Mouse (Mus musculus) c-Kit-negative CD71-positive TER-119-positive erythroid progenitor cells, embryonic 14.5 days (primary cell): Measurements from ENCODE around the gene Slc7a11.

ENCODE experiments used
- DNase-seq: peaks from one replicate; pipeline ENCODE4 v3.0.0-alpha.2; 2013; ENCODE audit warnings: low read depth, low spot score

The Slc7a11 gene

GRCm38 (mm10) chr3:50144144-50144543 lies 299.3 kb downstream of the Slc7a11 start:
- DNase-seq: no peak

- DNase-seq: no peak
Measured at GRCm38 (mm10) chr3:50138319-50138718, 305.1 kb downstream of the Slc7a11 start.

GRCm38 (mm10) chr3:50132204-50132603 lies 311.2 kb downstream of the Slc7a11 start:
- no peak for DNase-seq

GRCm38 (mm10) chr3:50130319-50130718 lies 313.1 kb downstream of the Slc7a11 start:
- DNase-seq: no peak

- no peak for DNase-seq
Measured at GRCm38 (mm10) chr3:50121001-50121400, 322.4 kb downstream of the Slc7a11 start.

- no peak for DNase-seq
Measured at GRCm38 (mm10) chr3:50116266-50116665, 327.1 kb downstream of the Slc7a11 start.

DNA sequence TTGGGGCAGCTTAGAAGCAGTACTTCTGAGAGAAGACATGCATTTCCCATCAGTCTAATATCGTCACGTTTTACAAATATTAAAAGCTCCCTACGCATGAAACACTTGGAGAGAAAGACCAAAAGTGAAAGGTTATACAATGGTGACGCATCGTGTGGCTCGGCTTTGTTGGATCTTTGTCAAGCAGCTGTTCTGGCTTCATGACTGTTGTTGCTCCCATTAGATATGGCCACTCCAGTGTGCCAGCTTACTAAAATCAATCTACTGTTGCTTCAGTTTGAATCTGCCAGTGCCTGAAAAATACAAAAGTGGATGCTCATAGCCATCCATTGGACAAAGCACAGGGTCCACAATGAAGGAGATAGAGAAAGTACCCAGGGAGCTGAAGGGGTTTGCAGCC lies 337.9 kb downstream of the Slc7a11 start:
- DNase-seq: no peak

GRCm38 (mm10) chr3:50094404-50095092 lies 348.9 kb downstream of the Slc7a11 start:
- DNase-seq: no peak

- no peak for DNase-seq
Measured at GRCm38 (mm10) chr3:50076979-50077378, 366.4 kb downstream of the Slc7a11 start.

DNA sequence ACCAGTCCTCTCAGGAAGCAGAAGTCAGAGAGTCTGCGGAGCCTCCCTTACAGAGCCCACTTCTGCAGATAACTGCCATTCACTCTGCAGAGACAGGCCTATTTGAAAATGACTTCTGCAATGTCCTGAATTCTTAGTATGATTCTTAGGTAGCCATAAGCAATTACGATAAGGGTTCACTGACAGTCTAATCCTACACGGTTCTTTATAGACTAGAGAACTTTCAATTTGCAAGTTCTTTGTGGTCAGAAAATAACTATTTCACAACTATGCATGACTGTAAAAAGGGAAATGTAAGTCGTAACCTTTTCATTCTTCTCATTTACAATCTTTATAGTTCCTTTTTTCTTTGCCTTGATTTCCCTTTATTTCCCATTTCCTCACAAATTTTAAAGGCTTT lies 380.0 kb downstream of the Slc7a11 start:
- no peak for DNase-seq

- DNase-seq: no peak
Measured at GRCm38 (mm10) chr3:50044666-50045065, 398.7 kb downstream of the Slc7a11 start.

DNA sequence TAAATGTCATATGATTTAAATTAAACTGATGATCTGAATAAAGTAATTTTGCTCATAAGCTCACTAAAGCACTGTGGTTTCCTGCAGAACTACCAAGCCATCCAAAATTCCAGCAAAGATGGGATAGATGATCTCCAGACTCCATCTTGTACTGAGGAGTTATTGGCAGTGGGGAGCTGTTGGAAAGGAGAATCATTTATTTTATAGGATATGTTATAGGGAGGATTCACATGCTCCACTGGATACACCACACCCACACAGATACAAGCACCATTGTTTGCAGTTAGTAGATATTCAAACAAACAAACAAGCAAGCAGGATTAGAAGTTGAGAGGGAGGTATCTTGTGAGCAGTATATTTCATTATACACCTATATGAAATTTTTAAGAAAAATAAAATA lies 399.3 kb downstream of the Slc7a11 start:
- no peak for DNase-seq

GRCm38 (mm10) chr3:50041141-50041540 lies 402.3 kb downstream of the Slc7a11 start:
- no peak for DNase-seq

DNA sequence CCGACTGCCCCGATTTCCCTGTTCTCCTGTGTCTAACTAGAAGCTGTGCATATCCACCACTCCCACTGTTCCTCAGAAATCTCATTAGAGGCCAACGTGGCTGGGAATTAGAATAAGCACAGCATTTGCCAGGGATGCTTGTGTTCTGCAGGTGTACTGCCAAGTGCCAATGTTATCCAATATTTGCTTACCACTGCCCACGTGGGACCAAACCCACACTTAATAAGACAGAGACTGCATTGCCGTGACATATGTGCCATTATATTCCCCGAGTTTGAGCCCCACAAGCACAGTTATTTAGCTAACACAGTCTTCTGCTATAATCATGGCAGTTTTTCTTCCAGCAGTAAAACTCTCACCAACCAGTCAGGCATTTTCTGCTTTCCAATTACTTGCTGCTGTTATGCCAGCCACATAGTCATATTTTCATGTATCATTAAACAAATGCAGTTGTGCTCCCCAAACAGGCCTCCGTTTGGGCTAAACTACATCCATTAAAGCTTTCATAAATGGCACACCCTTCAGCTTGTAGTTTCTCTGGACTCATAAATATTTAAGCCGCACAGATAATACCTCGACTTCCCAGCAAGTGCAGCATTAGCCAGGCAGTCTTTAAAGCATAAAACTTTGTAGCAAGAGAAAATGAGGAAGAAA lies 407.4 kb downstream of the Slc7a11 start:
- DNase-seq: no peak

- DNase-seq: no peak
Measured at GRCm38 (mm10) chr3:50033325-50033724, 410.1 kb downstream of the Slc7a11 start.

GRCm38 (mm10) chr3:50026039-50026438 lies 417.4 kb downstream of the Slc7a11 start:
- no peak for DNase-seq

DNA sequence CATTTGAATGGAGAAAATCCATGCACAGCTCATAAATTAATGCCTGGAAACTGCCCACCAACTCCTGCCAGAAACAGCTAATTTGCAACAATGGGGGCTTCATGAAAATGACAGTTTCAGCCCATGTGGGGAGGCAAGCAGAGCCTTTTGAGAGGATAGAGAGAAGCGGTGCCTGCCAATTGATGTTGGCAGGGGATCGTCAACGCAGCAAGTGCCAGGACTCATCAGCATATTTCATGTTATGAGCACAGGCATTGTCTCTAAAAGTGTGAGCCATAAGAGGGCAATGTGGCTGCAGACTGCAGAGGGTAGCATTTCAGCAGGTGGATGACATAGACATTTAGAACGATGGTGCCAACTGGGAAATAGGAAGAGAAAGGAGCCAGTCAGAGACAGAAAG lies 429.0 kb downstream of the Slc7a11 start:
- DNase-seq: no peak

DNA sequence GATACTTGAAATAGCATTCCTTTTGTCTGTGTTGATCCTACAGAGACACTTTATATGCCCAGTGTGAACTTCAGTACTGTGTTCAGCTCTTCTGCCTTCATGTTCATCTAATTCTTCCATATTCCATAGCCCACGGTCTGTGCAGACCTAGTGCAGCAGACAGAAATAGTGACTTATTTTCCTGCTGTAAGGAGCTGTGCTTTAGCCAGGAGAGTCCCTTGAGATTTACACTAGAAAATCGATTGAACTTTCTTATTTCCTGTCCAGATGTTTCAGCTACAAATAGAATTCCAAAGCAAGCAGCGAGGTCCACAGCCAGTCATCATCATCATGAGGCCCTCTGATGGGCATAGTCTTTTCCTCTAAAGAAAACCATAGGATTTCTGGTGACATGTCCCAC lies 431.4 kb downstream of the Slc7a11 start:
- no peak for DNase-seq

DNA sequence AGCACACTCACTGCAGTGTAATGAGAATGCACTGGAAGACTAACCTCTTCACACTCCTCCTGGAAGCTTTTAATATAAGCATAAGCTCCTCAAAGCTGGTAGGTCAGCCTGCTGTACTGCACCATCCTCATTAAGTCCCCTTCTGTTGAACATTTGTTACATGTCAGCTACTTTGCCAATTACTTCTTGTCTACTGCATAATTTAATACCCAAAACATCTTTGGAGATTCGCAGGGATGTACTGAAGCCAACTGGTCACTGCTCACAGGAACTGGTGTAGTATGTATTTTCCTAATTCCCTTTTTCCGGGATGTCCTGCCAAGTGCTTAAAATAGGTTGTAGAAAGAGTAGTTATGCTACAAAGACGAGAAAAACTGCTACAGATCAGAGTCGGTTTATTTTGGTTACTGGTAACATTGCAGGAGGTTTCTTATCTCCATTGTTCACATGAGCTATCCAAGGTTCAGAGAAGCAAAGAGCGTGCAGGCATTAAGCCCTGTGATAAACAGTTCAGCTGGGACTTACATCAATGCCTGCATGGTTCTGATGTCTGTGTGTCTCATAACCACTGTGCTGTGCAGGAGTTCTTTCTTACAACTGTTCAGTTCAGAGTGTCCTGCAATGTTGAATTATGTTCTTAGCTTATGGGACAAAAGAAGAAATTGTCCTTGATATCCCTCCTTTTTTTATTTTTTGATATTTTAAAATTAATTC lies 439.3 kb downstream of the Slc7a11 start:
- no peak for DNase-seq

DNA sequence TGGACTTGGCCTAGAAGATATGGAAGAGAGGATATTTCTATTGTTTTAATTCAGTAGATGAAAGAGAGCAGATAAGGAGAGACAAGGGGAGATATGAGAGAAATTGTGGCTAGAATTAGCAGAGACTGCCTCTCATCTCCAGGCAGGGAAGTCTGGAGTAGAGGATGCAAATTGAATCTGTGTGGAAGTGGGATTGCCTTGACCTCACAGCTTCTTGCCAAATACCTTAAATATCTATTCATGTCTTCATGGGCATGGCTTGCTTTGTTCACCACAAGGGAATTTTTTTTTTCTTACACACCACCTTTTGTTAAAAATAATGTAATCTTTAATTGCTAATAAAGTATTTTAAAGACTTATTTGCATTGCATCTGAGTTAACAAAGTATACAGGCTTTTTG lies 441.3 kb downstream of the Slc7a11 start:
- no peak for DNase-seq

DNA sequence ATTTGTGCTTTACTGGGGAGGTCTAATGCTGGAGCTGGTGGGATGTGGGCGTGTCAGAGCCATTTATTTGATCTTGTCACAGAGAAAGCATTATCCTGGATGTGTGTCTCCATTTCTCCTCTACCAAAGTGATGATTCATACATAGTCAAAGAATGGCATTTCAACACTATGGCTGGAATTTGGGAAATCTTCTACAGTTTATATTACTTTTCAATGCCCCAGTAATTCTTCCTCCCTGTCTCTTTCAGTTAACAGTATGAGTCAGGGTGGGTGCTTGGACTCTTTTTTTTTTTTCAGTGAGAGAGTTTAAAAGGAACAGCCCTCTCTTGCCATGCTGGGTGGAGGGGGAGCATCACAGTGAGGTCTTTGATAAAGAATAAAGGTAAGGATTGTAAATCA lies 441.8 kb downstream of the Slc7a11 start:
- DNase-seq: no peak

GRCm38 (mm10) chr3:49992891-49993290 lies 450.5 kb downstream of the Slc7a11 start:
- no peak for DNase-seq

GRCm38 (mm10) chr3:49987236-49987635 lies 456.2 kb downstream of the Slc7a11 start:
- no peak for DNase-seq
